Mouse (Mus musculus) testis, adult 2 months (tissue): ENCODE measurements at regions not wholly inside any gene's neighbourhood (a gene's known extent, or its start where the extent isn't known, plus 50 kb on each side); places are given as distances from the start of the nearest gene placed in this dataset.

Experiments used
- CTCF ChIP-seq: fragments of 200-500 bp; IDR thresholded peaks from 2 replicates; pipeline ENCODE4 v1.5.1; 2012; ENCODE audit warnings: low read depth, mild to moderate bottlenecking, inconsistent platforms, low read length, moderate library complexity; ENCODE audit not compliant: control insufficient read depth, insufficient read depth, insufficient replicate concordance
- POLR2A ChIP-seq: fragments of 200-500 bp; IDR thresholded peaks from 2 replicates; pipeline ENCODE4 v1.6.1; 2012; ENCODE audit warnings: low read depth, mild to moderate bottlenecking, inconsistent platforms, low read length, moderate library complexity; ENCODE audit not compliant: control insufficient read depth

GRCm38 (mm10) chr1:137929764-137930163 is 245.7 kb downstream of the Ptprc start:
- TF ChIP-seq CTCF = no peak
- TF ChIP-seq POLR2A = no peak
